Mouse (Mus musculus) intestine, embryonic 16.5 days (tissue): ENCODE measurements around the gene Wbp4. TPM values are rescaled to one million over a fixed set of nuclear protein-coding genes. Genes with fewer than 3 reads are reported as not detected.
A peak's percentile ranks its signal among the peaks of the same experiment; 100 is the strongest.

Experiments used
- ATAC-seq: fragments of 200-750 bp; cut with Nextera tagmentation; 2 replicates; pipeline ENCODE4 v1.8.0; 2017; ENCODE audit warnings: moderate TSS enrichment, moderate library complexity
- H3K27ac ChIP-seq: fragments of 300-500 bp; sonication (generic); 2 replicates; pipeline ENCODE4 v1.5.1; 2014; ENCODE audit warnings: mild to moderate bottlenecking, low read length
- H3K27me3 ChIP-seq: fragments of 300-500 bp; sonication (generic); replicated peaks from 2 replicates; pipeline ENCODE4 v1.6.1; 2014; ENCODE audit warnings: low read length, control low read depth, mixed read lengths; ENCODE audit not compliant: control insufficient read depth, insufficient read depth
- H3K36me3 ChIP-seq: fragments of 300-500 bp; sonication (generic); 2 replicates; pipeline ENCODE4 v1.6.1; 2014; ENCODE audit warnings: low read length, control low read depth; ENCODE audit not compliant: control insufficient read depth, insufficient read depth
- H3K4me1 ChIP-seq: fragments of 300-500 bp; sonication (generic); 2 replicates; pipeline ENCODE4 v1.6.1; 2014; ENCODE audit warnings: low read length, control low read depth, mixed read lengths; ENCODE audit not compliant: control insufficient read depth, insufficient read depth
- H3K4me2 ChIP-seq: fragments of 300-500 bp; sonication (generic); 2 replicates; pipeline ENCODE4 v1.6.1; 2014; ENCODE audit warnings: low read depth, low read length, control low read depth
- H3K4me3 ChIP-seq: fragments of 300-500 bp; sonication (generic); 2 replicates; pipeline ENCODE4 v1.5.1; 2014; ENCODE audit warnings: mild to moderate bottlenecking, low read length
- H3K9ac ChIP-seq: fragments of 300-500 bp; sonication (generic); 2 replicates; pipeline ENCODE4 v1.6.1; 2014; ENCODE audit warnings: low read depth, low read length
- H3K9me3 ChIP-seq: fragments of 300-500 bp; sonication (generic); 2 replicates; pipeline ENCODE4 v1.6.1; 2016; ENCODE audit warnings: low read length, control low read depth; ENCODE audit not compliant: control insufficient read depth
- WGBS: fragments of 180-500 bp; shearing (Covaris S2); extraction: QIAGEN DNeasy Blood & Tissue Kit; methylation state at CpG from one replicate; pipeline ENCODE4 v1.1.7; 2014; 5-methylcytosine and 5-hydroxymethylcytosine counted together
- polyA plus RNA-seq: library from polyadenylated mRNA; unstranded; fragments of >200 nt; fragmentation: Nextera tagmentation; extraction: Ambion mirVana; gene quantifications from 2 replicates; pipeline ENCODE4 v1.2.1, GENCODE M21; 2015

Wbp4 gene
- polyA plus RNA-seq, 1 experiment from 2014 or later, result 31.3 TPM

DNA sequence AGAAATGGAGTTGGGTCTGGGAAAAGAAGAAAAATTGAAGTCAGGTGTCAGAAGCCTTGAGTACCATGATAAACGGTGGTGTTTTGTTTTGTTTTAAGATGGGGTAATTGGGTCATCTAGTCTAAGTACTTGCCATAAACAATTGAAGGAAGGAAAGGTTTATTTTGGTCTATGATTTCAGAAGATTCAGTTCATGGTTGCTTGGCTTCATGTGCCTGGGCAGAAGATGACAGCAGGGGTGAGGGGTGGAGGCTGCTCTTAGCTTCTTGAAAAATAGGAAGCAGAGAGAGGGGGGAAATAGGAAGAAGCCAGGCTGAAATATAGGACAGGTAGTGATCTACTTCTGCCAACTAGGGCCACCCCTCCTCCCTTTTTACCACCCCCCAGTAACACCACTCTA lies 30.2 kb upstream of the Wbp4 start:
- Histone ChIP-seq H3K27ac (no peak overlapping the region), H3K9ac (no peak overlapping the region), H3K4me2 (no peak overlapping the region), H3K4me1 (0 out of 2 replicates have a peak, but pooled peaks cover 7% of the 10 kb centered on the region), H3K9me3 (no peaks in the 10 kb centered on the region), H3K4me3 (no peak overlapping the region), H3K36me3 (no peaks in the 10 kb centered on the region), H3K27me3 (no peaks in the 10 kb centered on the region)
- 61% methylated on average over 1 of the region's 1 CpGs for WGBS
- no peak for ATAC-seq

DNA sequence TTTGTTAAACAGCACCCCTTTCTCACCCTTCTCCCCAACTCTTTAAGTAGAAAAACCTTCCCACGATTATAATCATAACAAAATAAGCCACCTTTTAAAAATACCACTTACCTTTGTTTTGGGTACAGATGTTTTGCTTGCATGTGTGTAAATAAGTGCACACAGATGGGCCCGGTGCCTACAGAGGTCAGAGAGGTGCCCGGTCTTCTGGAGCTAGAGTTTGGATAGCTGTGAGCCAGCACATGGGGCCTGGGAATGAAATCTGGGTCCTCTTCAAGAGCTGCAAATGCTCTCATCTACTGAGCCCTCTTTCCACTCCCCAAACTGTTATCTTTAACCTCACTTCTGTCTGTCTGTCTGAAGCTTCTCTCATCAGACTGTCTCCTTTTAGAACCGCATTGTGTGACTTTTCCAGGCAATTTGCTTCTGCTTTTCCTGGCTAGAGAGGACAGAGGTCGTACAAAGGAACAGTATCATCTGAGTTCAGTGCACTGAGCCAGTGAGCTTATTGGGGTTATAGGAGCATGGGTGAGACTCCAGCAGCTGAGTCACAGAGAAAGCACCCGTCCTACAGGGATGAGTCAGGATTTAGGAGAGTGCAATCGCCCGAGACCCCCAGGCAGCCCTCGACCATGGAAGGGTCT lies 27.5 kb upstream of the Wbp4 start:
- Histone ChIP-seq H3K36me3 (no peaks in the 10 kb centered on the region), H3K27me3 (no peaks in the 10 kb centered on the region), H3K27ac (peak overlapping the region; percentile 17; the same call in 1 of the 2 replicates), H3K9ac (no peak overlapping the region), H3K9me3 (no peaks in the 10 kb centered on the region), H3K4me1 (peaks cover 10% of the 10 kb centered on the region), H3K4me3 (no peak overlapping the region), H3K4me2 (no peak overlapping the region)
- ATAC-seq, result peak; percentile 44; the same call in 1 of the 2 replicates
- 68% methylated on average over 9 of the region's 9 CpGs for WGBS

DNA sequence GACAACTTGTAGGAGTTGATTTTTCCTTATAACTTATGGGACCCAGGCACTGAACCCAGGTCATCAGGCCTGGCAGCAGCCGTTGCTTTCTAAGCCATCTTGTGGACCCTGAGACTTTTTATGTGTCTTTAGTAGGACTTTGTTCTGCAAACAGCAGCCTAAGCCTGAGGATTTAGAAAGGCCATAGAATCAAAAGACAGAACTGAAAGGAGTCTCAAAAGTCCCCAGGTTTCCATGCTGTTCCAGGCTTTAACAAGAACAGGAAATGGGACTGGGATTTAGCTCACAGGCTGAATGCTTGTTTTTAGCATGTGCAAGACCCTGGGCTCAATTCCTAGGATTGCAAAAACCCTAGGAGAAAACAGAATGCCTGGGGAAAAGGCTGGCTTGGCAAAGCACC lies 26.5 kb upstream of the Wbp4 start:
- peak; percentile 41 for ATAC-seq
- WGBS, result 58% methylated on average over 1 of the region's 1 CpGs
- peaks cover 11% of the 10 kb centered on the region for H3K4me1 ChIP-seq
- H3K27me3 ChIP-seq, result no peaks in the 10 kb centered on the region
- H3K36me3 ChIP-seq, result no peaks in the 10 kb centered on the region
- no peak overlapping the region for H3K4me3 ChIP-seq
- no peaks in the 10 kb centered on the region for H3K9me3 ChIP-seq
- no peak overlapping the region for H3K9ac ChIP-seq
- H3K4me2 ChIP-seq, result no peak overlapping the region
- peak overlapping the region; percentile 47 for H3K27ac ChIP-seq

DNA sequence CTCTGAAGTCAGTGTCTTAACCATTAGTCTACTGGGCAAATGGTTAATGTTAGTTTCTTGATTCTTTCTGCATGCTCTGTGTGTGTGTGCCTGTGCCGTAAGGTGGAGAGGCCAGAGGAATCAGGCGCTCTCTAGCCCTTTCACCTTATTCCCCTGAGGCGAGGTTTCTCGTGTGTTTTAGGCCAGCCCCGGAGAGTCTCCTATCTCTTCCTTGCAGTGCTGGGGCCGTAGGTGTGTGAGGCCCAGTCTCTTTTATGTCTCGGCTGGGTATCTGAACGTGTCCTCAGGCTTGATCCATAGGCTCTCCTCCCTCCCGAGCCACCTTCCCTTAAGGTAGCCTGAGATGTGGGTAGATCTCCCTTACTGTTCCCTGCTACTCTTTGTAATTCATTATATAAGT lies 24.9 kb upstream of the Wbp4 start:
- Histone ChIP-seq H3K27me3 (no peaks in the 10 kb centered on the region), H3K27ac (no peak overlapping the region), H3K36me3 (peaks cover 4% of the 10 kb centered on the region), H3K9me3 (0 out of 2 replicates have a peak, but pooled peaks cover 2% of the 10 kb centered on the region), H3K4me1 (peaks cover 11% of the 10 kb centered on the region), H3K4me2 (no peak overlapping the region), H3K4me3 (no peak overlapping the region), H3K9ac (0 out of 2 replicates have a peak overlapping the region, but pooled peaks have one; percentile 30)
- 51% methylated on average over 9 of the region's 9 CpGs for WGBS
- peak; percentile 44 for ATAC-seq

DNA sequence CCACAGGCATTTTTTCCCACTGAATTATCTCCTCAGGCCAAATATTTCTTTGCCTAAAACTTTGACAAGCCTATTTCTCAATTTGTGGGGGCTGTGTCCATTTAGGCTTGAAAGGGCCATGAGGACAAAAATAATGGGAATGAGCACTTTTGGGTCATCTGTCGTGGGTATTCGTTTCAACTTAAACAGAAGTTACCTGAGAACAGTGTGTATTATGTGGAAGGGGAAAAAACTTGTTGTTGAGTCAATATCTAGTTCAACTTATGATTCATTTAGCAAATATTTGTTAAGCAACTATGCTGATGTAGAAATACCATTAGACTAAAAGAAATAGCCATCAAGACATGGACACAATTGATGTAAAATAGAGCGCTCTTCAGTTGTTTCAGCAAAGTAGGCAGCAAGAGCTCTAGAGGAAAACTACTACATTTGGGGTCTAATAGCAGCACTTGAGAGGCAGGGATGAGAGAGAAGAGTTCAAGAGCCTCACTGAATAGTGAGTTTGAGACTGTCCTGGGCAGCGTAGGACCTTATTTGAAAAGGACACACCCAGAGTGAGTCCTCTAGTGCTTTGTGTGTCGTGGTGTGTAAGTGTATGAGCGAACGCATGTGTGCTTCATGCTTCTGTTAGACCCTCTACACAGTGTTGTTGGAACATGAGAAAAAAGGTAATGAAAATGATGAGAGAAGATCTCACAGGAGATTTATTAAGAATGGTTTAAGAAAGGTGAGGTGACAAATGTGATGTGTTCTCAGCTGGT lies 23.1 kb upstream of the Wbp4 start:
- Histone ChIP-seq H3K4me2 (peak overlapping the region; percentile 12; the same call in 1 of the 2 replicates), H3K4me3 (no peak overlapping the region), H3K27me3 (no peaks in the 10 kb centered on the region), H3K27ac (peak overlapping the region; percentile 15), H3K9ac (no peak overlapping the region), H3K4me1 (peaks cover 6% of the 10 kb centered on the region), H3K36me3 (peaks cover 5% of the 10 kb centered on the region), H3K9me3 (0 out of 2 replicates have a peak, but pooled peaks cover 2% of the 10 kb centered on the region)
- no peak for ATAC-seq
- 89% methylated on average over 7 of the region's 7 CpGs for WGBS

DNA sequence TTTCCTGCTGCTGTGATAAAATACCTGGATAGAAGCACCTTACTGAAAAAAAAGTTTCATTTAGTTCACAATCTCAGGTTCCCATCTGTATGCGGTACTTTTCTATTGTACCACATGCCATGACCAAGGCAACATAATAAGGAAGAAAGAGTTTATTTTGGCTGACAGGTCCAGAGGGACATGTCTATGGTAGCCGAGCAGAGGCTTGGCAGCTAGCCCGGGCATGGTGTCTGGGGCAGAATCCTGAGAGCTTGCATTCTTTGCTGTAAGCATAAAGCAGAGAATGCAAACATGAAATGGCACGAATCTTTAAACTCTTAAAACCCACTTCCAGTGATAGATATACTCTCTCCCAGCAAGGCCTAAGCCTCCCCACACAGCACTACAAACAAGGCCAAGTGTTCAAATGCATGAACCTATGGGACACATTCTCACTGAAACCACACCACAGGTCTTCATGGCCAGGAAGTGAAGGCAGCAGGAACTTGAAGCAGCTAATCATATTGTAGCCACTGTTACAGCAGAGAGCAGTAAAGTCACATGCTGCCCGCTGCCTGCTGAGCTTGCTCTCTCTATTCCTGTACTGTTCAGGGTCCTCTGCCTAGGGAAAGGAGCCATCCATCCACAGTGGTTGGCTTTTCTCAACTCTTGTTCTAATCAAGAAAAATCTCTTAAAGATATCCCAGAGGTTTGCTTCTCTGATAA lies 22.2 kb upstream of the Wbp4 start:
- Histone ChIP-seq H3K4me1 (peaks cover 6% of the 10 kb centered on the region), H3K4me3 (no peak overlapping the region), H3K9me3 (0 out of 2 replicates have a peak, but pooled peaks cover 2% of the 10 kb centered on the region), H3K9ac (no peak overlapping the region), H3K4me2 (peak overlapping the region; percentile 12; the same call in 1 of the 2 replicates), H3K27me3 (no peaks in the 10 kb centered on the region), H3K27ac (peak overlapping the region; percentile 15), H3K36me3 (peaks cover 5% of the 10 kb centered on the region)
- WGBS, result 55% methylated on average over 5 of the region's 5 CpGs
- peak; percentile 60; the same call in 1 of the 2 replicates for ATAC-seq

DNA sequence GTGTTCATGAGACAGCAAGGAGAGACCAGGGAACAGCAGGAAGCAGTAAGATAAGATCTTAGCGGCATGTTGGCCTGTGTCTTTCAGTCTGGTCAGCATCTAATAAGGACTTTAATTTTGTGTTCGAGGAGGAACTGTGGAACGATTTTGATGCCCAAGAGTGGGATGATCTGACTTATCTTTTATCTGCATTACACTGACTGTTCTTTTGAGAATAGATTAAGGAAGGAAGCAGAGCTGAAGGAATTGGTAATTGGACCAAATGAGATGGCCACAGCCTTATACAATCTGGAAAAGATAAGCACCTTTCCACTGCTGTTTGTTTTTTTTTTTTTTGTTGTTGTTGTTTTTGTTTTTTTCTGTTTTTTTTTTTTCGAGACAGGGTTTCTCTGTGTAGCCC lies 19.4 kb upstream of the Wbp4 start:
- peaks cover 5% of the 10 kb centered on the region for H3K36me3 ChIP-seq
- no peak for ATAC-seq
- 82% methylated on average over 4 of the region's 4 CpGs for WGBS
- 0 out of 2 replicates have a peak, but pooled peaks cover 2% of the 10 kb centered on the region for H3K9me3 ChIP-seq
- H3K4me2 ChIP-seq, result no peak overlapping the region
- no peak overlapping the region for H3K9ac ChIP-seq
- H3K27ac ChIP-seq, result no peak overlapping the region
- no peaks in the 10 kb centered on the region for H3K27me3 ChIP-seq
- H3K4me1 ChIP-seq, result peaks cover 6% of the 10 kb centered on the region
- no peak overlapping the region for H3K4me3 ChIP-seq

DNA sequence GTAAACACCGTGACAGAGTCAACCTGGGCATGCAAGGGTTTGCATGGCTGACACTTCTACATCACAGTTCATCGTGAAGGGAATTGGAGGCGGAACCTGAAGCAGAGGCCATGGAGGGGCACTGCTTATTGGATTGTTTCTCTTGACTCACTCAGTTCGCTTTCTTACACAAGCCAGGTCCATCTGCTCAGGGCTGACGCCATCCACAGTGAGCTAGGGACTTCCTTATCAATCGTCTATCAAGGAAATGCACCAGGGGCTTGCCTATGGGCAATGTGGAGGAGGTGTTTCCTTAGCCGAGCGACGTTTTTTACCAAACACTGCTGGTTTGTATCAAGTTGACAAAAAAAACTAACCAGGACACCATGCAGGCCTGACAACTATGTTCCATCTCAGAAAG lies 18.0 kb upstream of the Wbp4 start:
- no peaks in the 10 kb centered on the region for H3K27me3 ChIP-seq
- H3K9me3 ChIP-seq, result 0 out of 2 replicates have a peak, but pooled peaks cover 2% of the 10 kb centered on the region
- 67% methylated on average over 9 of the region's 9 CpGs for WGBS
- no peak overlapping the region for H3K4me2 ChIP-seq
- H3K4me1 ChIP-seq, result peaks cover 6% of the 10 kb centered on the region
- no peak for ATAC-seq
- no peak overlapping the region for H3K9ac ChIP-seq
- peaks cover 5% of the 10 kb centered on the region for H3K36me3 ChIP-seq
- H3K4me3 ChIP-seq, result no peak overlapping the region
- H3K27ac ChIP-seq, result no peak overlapping the region

DNA sequence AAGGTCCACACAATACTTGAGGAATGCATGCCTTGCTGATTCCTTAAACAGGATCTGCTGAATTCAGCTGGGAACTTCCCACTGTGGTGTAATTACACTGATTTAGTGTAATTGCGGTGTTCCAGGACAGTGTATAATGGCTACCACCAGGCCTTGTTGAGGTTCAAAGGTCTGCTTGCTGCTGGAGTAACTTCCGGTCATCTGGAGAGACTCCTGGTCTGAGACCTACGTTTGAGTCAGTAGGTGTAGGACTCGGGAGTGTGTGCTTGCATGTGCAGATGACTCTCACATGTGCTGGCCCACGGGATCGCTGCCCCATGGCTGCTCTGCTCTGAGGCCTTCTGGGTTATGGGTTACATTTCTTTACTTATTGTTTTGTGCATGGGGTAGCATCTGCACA lies 13.0 kb upstream of the Wbp4 start:
- H3K4me2 ChIP-seq, result no peak overlapping the region
- H3K4me3 ChIP-seq, result no peak overlapping the region
- H3K9me3 ChIP-seq, result no peaks in the 10 kb centered on the region
- no peaks in the 10 kb centered on the region for H3K27me3 ChIP-seq
- no peak overlapping the region for H3K27ac ChIP-seq
- no peaks in the 10 kb centered on the region for H3K36me3 ChIP-seq
- ATAC-seq, result peak; percentile 54; the same call in 1 of the 2 replicates
- H3K4me1 ChIP-seq, result no peaks in the 10 kb centered on the region
- H3K9ac ChIP-seq, result no peak overlapping the region
- WGBS, result 73% methylated on average over 6 of the region's 6 CpGs
